Mouse (Mus musculus) liver, postnatal 0 days (tissue): ENCODE data around the gene Olfr497. TPM values are rescaled to one million over a fixed set of nuclear protein-coding genes. Genes with fewer than 3 reads are reported as not detected.

Experiments used
- ATAC-seq: fragments of 200-750 bp; cut with Nextera tagmentation; 2 replicates; pipeline ENCODE4 v1.8.0; 2017; ENCODE audit warnings: mild to moderate bottlenecking, moderate library complexity
- DNase-seq: peaks from one replicate; pipeline ENCODE4 v3.0.0-alpha.2; 2016
- H3K27ac ChIP-seq: fragments of 300-500 bp; sonication (generic); 2 replicates; pipeline ENCODE4 v1.5.1; 2014; ENCODE audit warnings: antibody characterized with exemption, moderate library complexity, mild to moderate bottlenecking, low read depth
- H3K27me3 ChIP-seq: fragments of 300-500 bp; sonication (generic); 2 replicates; pipeline ENCODE4 v1.6.1; 2014; ENCODE audit warnings: low read length, control low read depth, mixed read lengths; ENCODE audit not compliant: insufficient read depth
- H3K36me3 ChIP-seq: fragments of 300-500 bp; sonication (generic); replicated peaks from 2 replicates; pipeline ENCODE4 v1.6.1; 2014; ENCODE audit warnings: mild to moderate bottlenecking, control low read depth, low read length, moderate library complexity, mixed read lengths; ENCODE audit not compliant: insufficient read depth
- H3K4me1 ChIP-seq: fragments of 300-500 bp; sonication (generic); 2 replicates; pipeline ENCODE4 v1.6.1; 2014; ENCODE audit warnings: antibody characterized with exemption, mild to moderate bottlenecking, control low read depth; ENCODE audit not compliant: insufficient read depth
- H3K4me2 ChIP-seq: fragments of 300-500 bp; sonication (generic); 2 replicates; pipeline ENCODE4 v1.6.1; 2014; ENCODE audit warnings: low read depth, mild to moderate bottlenecking, low read length, moderate library complexity, mixed read lengths
- H3K4me3 ChIP-seq: fragments of 300-500 bp; sonication (generic); 2 replicates; pipeline ENCODE4 v1.5.1; 2014; ENCODE audit warnings: low read depth, low read length
- H3K9ac ChIP-seq: fragments of 300-500 bp; sonication (generic); replicated peaks from 2 replicates; pipeline ENCODE4 v1.6.1; 2014; ENCODE audit warnings: mild to moderate bottlenecking, moderate library complexity
- H3K9me3 ChIP-seq: fragments of 300-500 bp; sonication (generic); 2 replicates; pipeline ENCODE4 v1.6.1; 2016; ENCODE audit warnings: mild to moderate bottlenecking, control low read depth, low read length, mixed read lengths
- CTCF ChIP-seq: sonication (generic); IDR thresholded peaks from 2 replicates; pipeline ENCODE4 v1.5.1; 2016; ENCODE audit warnings: antibody characterized with exemption, low read depth
- EP300 ChIP-seq: IDR thresholded peaks from 2 replicates; pipeline ENCODE4 v1.6.1; 2016; ENCODE audit warnings: antibody characterized with exemption, low read depth, mild to moderate bottlenecking
- WGBS: fragments of 180-500 bp; shearing (Covaris S2); extraction: QIAGEN DNeasy Blood & Tissue Kit; methylation state at CpG from one replicate; pipeline ENCODE4 v1.1.7; 2014; ENCODE audit not compliant: insufficient replicate concordance; 5-methylcytosine and 5-hydroxymethylcytosine counted together
- polyA plus RNA-seq: library from polyadenylated mRNA; unstranded; fragments of >200 nt; fragmentation: Nextera tagmentation; extraction: Ambion mirVana; gene quantifications from 2 replicates; pipeline ENCODE4 v1.2.1, GENCODE M21; 2015

The Olfr497 gene
- polyA plus RNA-seq, result not detected in 2 replicates

- Histone ChIP-seq H3K4me3 (no peak within 1 kb of the TSS), H3K4me2 (no peak within 1 kb of the TSS), H3K4me1 (no peaks in the 10 kb centered on the region), H3K27me3 (no peaks in the 10 kb centered on the region), H3K9me3 (no peaks in the 10 kb centered on the region), H3K9ac (no peak within 1 kb of the TSS), H3K36me3 (no peaks in the 10 kb centered on the region), H3K27ac (no peak within 1 kb of the TSS)
- ATAC-seq (no peak), DNase-seq (no peak)
- 67% methylated on average over 2 of the region's 2 CpGs for WGBS
- TF ChIP-seq EP300 (no peak), CTCF (no peak)
These were observed at the start of gene Olfr497 for GRCm38 (mm10) chr7:108420121-108420520. Olfr497 (plus strand) TSS chr7:108420421.

GRCm38 (mm10) chr7:108392867-108393266, 27.4 kb upstream of the Olfr497 start, which contains the start of gene Olfr495:
Olfr495 (plus strand) TSS chr7:108393167.
- TF ChIP-seq EP300 (no peak), CTCF (no peak)
- ATAC-seq, result no peak

GRCm38 (mm10) chr7:108465026-108465425, 44.8 kb downstream of the Olfr497 start, which contains the start of gene Olfr498:
Olfr498 (plus strand) TSS chr7:108465326.
- DNase-seq (no peak), ATAC-seq (no peak)
- Histone ChIP-seq H3K27ac (no peak within 1 kb of the TSS), H3K4me3 (no peak within 1 kb of the TSS), H3K9me3 (0 out of 2 replicates have a peak, but pooled peaks cover 3% of the 10 kb centered on the region), H3K36me3 (no peaks in the 10 kb centered on the region), H3K4me1 (no peaks in the 10 kb centered on the region), H3K27me3 (no peaks in the 10 kb centered on the region), H3K4me2 (no peak within 1 kb of the TSS), H3K9ac (no peak within 1 kb of the TSS)
- WGBS, result 73% methylated on average over 1 of the region's 1 CpGs
- no peak for TF ChIP-seq EP300
- no peak for TF ChIP-seq CTCF

More at GRCm38 (mm10) chr7:108392867-108393266, 27.4 kb upstream of the Olfr497 start, which contains the start of gene Olfr495:
- 68% methylated on average over 1 of the region's 1 CpGs for WGBS
- no peak within 1 kb of the TSS for H3K4me3 ChIP-seq
- H3K4me2 ChIP-seq, result no peak within 1 kb of the TSS
- no peaks in the 10 kb centered on the region for H3K4me1 ChIP-seq
- 0 out of 2 replicates have a peak, but pooled peaks cover 2% of the 10 kb centered on the region for H3K9me3 ChIP-seq
- no peak within 1 kb of the TSS for H3K27ac ChIP-seq
- H3K9ac ChIP-seq, result no peak within 1 kb of the TSS
- H3K27me3 ChIP-seq, result no peaks in the 10 kb centered on the region
- DNase-seq, result no peak
- H3K36me3 ChIP-seq, result no peaks in the 10 kb centered on the region

Other genes starting within 250 kb of the Olfr497 start
- gene Olfr486, start 247.7 kb upstream of the Olfr497 start, polyA plus RNA-seq, result not detected in 2 replicates
- gene Olfr487, start 205.8 kb upstream of the Olfr497 start, polyA plus RNA-seq, result not detected in 2 replicates
- not detected in 2 replicates for gene Olfr488, start 162.1 kb upstream of the Olfr497 start, polyA plus RNA-seq
- not detected in 2 replicates for gene Olfr490, start 131.5 kb upstream of the Olfr497 start, polyA plus RNA-seq
- not detected in 2 replicates for gene Olfr491, start 107.0 kb upstream of the Olfr497 start, polyA plus RNA-seq
- not detected in 2 replicates for gene Olfr492, start 96.7 kb upstream of the Olfr497 start, polyA plus RNA-seq
- gene Olfr493, start 73.4 kb upstream of the Olfr497 start, polyA plus RNA-seq, result not detected in 2 replicates
- not detected in 2 replicates for gene Olfr494, start 55.1 kb upstream of the Olfr497 start, polyA plus RNA-seq
- gene Olfr495, start 27.3 kb upstream of the Olfr497 start, polyA plus RNA-seq, result not detected in 2 replicates
- gene Olfr498, start 44.9 kb downstream of the Olfr497 start, polyA plus RNA-seq, result not detected in 2 replicates
- gene Olfr502, start 104.6 kb downstream of the Olfr497 start, polyA plus RNA-seq, result not detected in 2 replicates
- gene Olfr503, start 124.1 kb downstream of the Olfr497 start, polyA plus RNA-seq, result not detected in 2 replicates
- not detected in 2 replicates for gene Olfr504, start 145.4 kb downstream of the Olfr497 start, polyA plus RNA-seq
- gene Olfr506, start 190.4 kb downstream of the Olfr497 start, polyA plus RNA-seq, result not detected in 2 replicates
- not detected in 2 replicates for gene Olfr507, start 201.4 kb downstream of the Olfr497 start, polyA plus RNA-seq
- not detected in 2 replicates for gene Olfr508, start 209.6 kb downstream of the Olfr497 start, polyA plus RNA-seq
- gene Olfr509, start 231.5 kb downstream of the Olfr497 start, polyA plus RNA-seq, result not detected in 2 replicates
- gene Olfr510, start 246.0 kb downstream of the Olfr497 start, polyA plus RNA-seq, result not detected in 2 replicates